Mouse (Mus musculus) CH12.LX (cell line): ENCODE results near the gene Pcx.

Source experiments
- CTCF ChIP-seq, 2 experiments: IDR thresholded peaks in 1 of 2; conservative IDR thresholded peaks in 1 of 2; 2 replicates each; pipeline ENCODE4 v1.5.1; 2011 to 2012; ENCODE audit warnings: low read depth in 2 of 2, low read length in 2 of 2, improper control_type of control experiment in 1 of 2, inconsistent platforms in 1 of 2, mild to moderate bottlenecking in 1 of 2, moderate library complexity in 1 of 2
- EP300 ChIP-seq: IDR thresholded peaks from 2 replicates; pipeline ENCODE4 v1.6.1; 2011; ENCODE audit warnings: low read length, improper control_type of control experiment
- KAT2A ChIP-seq: IDR thresholded peaks from 2 replicates; pipeline ENCODE4 v1.6.1; 2012; ENCODE audit warnings: low read length, improper control_type of control experiment, inconsistent platforms; ENCODE audit not compliant: insufficient replicate concordance
- MAFK ChIP-seq: IDR thresholded peaks from 2 replicates; pipeline ENCODE4 v1.6.1; 2011; ENCODE audit warnings: low read length, improper control_type of control experiment; ENCODE audit not compliant: insufficient replicate concordance
- MAX ChIP-seq: IDR thresholded peaks from 2 replicates; pipeline ENCODE4 v1.6.1; 2011; ENCODE audit warnings: low read length, improper control_type of control experiment
- NELFE ChIP-seq: IDR thresholded peaks from 2 replicates; pipeline ENCODE4 v1.6.1; 2011; ENCODE audit warnings: low read depth, low read length, improper control_type of control experiment
- POLR2A ChIP-seq: IDR thresholded peaks from 2 replicates; pipeline ENCODE4 v1.6.1; 2011; ENCODE audit warnings: low read depth, mild to moderate bottlenecking, improper control_type of control experiment, low read length
- RCOR1 ChIP-seq: conservative IDR thresholded peaks from 2 replicates; pipeline ENCODE4 v1.6.1; 2012; ENCODE audit warnings: low read depth, mild to moderate bottlenecking, inconsistent platforms, low read length, improper control_type of control experiment
- ZC3H11A ChIP-seq: IDR thresholded peaks from 2 replicates; pipeline ENCODE4 v1.6.1; 2012; ENCODE audit warnings: low read depth, mild to moderate bottlenecking, inconsistent platforms, low read length, improper control_type of control experiment

GRCm38 (mm10) chr19:4607406-4607805 is 97.1 kb downstream of the Pcx start:
- no peak for TF ChIP-seq RCOR1
- no peak for TF ChIP-seq EP300
- TF ChIP-seq MAX = no peak
- TF ChIP-seq NELFE = no peak
- TF ChIP-seq ZC3H11A = no peak
- no peak for TF ChIP-seq KAT2A
- no peak for TF ChIP-seq CTCF (conservative IDR thresholded peaks at IDR 0.05 in 1 of 2, IDR thresholded peaks at IDR 0.05 in 1 of 2; ENCODE audit: low read depth in 2 of 2, low read length in 2 of 2)
- no peak for TF ChIP-seq MAFK
- TF ChIP-seq POLR2A = no peak
